27 mouse cellular contexts compared by ENCODE assay signal in the genomic region with DNA sequence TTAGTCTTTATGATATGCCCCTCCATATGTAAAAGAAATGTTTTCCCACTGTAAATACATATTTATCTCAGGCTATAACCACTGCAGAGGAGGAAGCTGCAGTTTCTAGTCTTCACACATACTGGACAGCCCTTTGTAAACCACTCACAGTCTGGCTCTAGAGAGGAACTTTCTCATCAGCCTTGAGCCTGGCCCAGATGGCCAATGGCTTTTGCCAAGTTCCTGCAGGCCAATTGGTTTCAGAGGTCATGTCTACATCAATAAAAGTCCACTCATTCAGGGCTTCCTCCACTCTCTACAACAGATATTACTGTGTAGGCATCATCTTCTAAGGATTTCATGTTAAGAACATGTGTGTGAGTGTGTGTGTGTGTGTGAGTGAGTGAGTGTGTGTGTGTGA. TPM values are rescaled to one million over a fixed set of nuclear protein-coding genes. Genes with fewer than 3 reads are reported as not detected.
DNase-seq lines count a peak whose midpoint lies in the region; ATAC-seq lines count a peak whose summit lies in the region.
"Had no signal": no experiment of that assay in that cellular context is flagged by ENCODE, and none has a peak within 500 bp of the region (broad histone marks: within the 10 kb centered on the region; RNA-seq: fewer than 3 reads in every experiment).

No protein-coding gene starts in this region.

- H3K9me3 ChIP-seq in forebrain, embryonic 14.5 days (replicated peaks; ENCODE audit: control insufficient read depth, low read length), result no peaks in the 10 kb centered on the region
- H3K9me3 ChIP-seq: forebrain, embryonic 10.5 days; liver, embryonic 13.5 days; neural tube, embryonic 15.5 days had no signal

- H3K4me2 ChIP-seq in forebrain, embryonic 14.5 days (ENCODE audit: low read length), result no peak overlapping the region
- H3K4me2 ChIP-seq: liver, embryonic 13.5 days; midbrain, embryonic 11.5 days; neural tube, embryonic 15.5 days had no signal

- intact Hi-C loops in gastrocnemius, postnatal 36 days (cut with DNase I), result no loop called here

- no peaks in the 10 kb centered on the region for H3K4me1 ChIP-seq in forebrain, embryonic 14.5 days (ENCODE audit: control insufficient read depth, insufficient read depth, low read length)
- H3K4me1 ChIP-seq: forebrain, embryonic 10.5 days; liver, embryonic 13.5 days; neural tube, embryonic 15.5 days had no signal

- ATAC-seq in forebrain, embryonic 14.5 days, result no peak
- ATAC-seq: hindbrain, postnatal 0 days had no signal

- peak; percentile 14 for DNase-seq in cerebellum, adult 11-12 months
- no peak for DNase-seq in cerebellum, postnatal 4 days (ENCODE audit: low spot score in 2 of 2)
- DNase-seq in adipocyte (ENCODE audit: low spot score), result peak; percentile 84
- peak; percentile 13 for DNase-seq in cerebellum, adult 8-10 months
- peak; percentile 24 to 38 for DNase-seq in gastrocnemius, postnatal 36 days
- DNase-seq in forebrain, embryonic 14.5 days (ENCODE audit: low spot score), result no peak
- no peak for DNase-seq in urinary bladder, postnatal 25 days (ENCODE audit: low spot score)
- DNase-seq: adrenal gland, adult 8-10 months; B cell, adult 2 months; kidney, adult 2 months; kidney, postnatal 4 days; liver, embryonic 13.5 days; lung, postnatal 10 days; right cerebral cortex, adult 18-20 months; thymus, postnatal 14 days had no signal

- no peaks in the 10 kb centered on the region for H3K36me3 ChIP-seq in forebrain, embryonic 14.5 days (ENCODE audit: control insufficient read depth, insufficient read depth, low read length)
- H3K36me3 ChIP-seq: forebrain, embryonic 10.5 days; liver, embryonic 13.5 days; neural tube, embryonic 15.5 days had no signal

- no peak overlapping the region for H3K27ac ChIP-seq in forebrain, embryonic 14.5 days (ENCODE audit: low read depth, low read length)
- H3K27ac ChIP-seq: forebrain, embryonic 10.5 days; hindbrain, postnatal 0 days; liver, embryonic 13.5 days; neural tube, embryonic 15.5 days had no signal

- H3K9ac ChIP-seq in forebrain, embryonic 14.5 days (ENCODE audit: low read length), result no peak overlapping the region
- H3K9ac ChIP-seq: liver, embryonic 13.5 days; neural tube, embryonic 15.5 days had no signal

- H3K4me3 ChIP-seq in forebrain, embryonic 14.5 days (ENCODE audit: low read depth, low read length), result no peak overlapping the region
- H3K4me3 ChIP-seq: forebrain, embryonic 10.5 days; liver, embryonic 13.5 days; neural tube, embryonic 15.5 days had no signal

- no peaks in the 10 kb centered on the region for H3K27me3 ChIP-seq in forebrain, embryonic 14.5 days (replicated peaks; ENCODE audit: control insufficient read depth, insufficient read depth, low read length)
- H3K27me3 ChIP-seq: liver, embryonic 13.5 days; neural tube, embryonic 15.5 days had no signal

RNA-seq across cellular contexts. Expression of gene Gm5426, which starts 35.1 kb away (rescaled TPM):
- not detected for total RNA-seq in gastrocnemius, postnatal 36 days (2021)
- not detected in 2 replicates for polyA plus RNA-seq in forebrain, embryonic 14.5 days (2014; fragmentation: Nextera tagmentation; extraction: Ambion mirVana)
- total RNA-seq: adrenal gland, adult 8-10 months; heart, adult 8-10 months; hindbrain, postnatal 0 days; layer of hippocampus, postnatal 25 days; left cerebral cortex, postnatal 25 days had no signal
- polyA plus RNA-seq: cortical plate, adult 2 months; embryonic facial prominence, embryonic 14.5 days; forebrain, embryonic 10.5 days; frontal cortex, adult 2 months; heart, postnatal 0 days; hindbrain, postnatal 0 days; kidney, adult 2 months; liver, embryonic 13.5 days; midbrain, embryonic 11.5 days; neural tube, embryonic 15.5 days; stomach, postnatal 0 days had no signal

Comparison
In these comparisons a context has a peak if more than half of its experiments do, and no peak if none do; other contexts are left out.
1. DNase-seq: peak in cerebellum, adult 11-12 months (single experiment), adipocyte (single experiment), cerebellum, adult 8-10 months (single experiment) and gastrocnemius, postnatal 36 days (2 of 2); none in cerebellum, postnatal 4 days (0 of 2), forebrain, embryonic 14.5 days (single experiment) and urinary bladder, postnatal 25 days (single experiment).